Mouse (Mus musculus) spleen, adult 2 months (tissue): ENCODE results near the gene Zbtb18.

Experiments
- CTCF ChIP-seq: fragments of 200-500 bp; IDR thresholded peaks from 2 replicates; pipeline ENCODE4 v1.5.1; 2011; ENCODE audit warnings: mild to moderate bottlenecking, inconsistent platforms; ENCODE audit not compliant: insufficient read depth, insufficient read length, insufficient replicate concordance; ENCODE audit errors: extremely low read depth
- POLR2A ChIP-seq: fragments of 200-500 bp; IDR thresholded peaks from 2 replicates; pipeline ENCODE4 v1.6.1; 2011; ENCODE audit warnings: low read depth, low read length, inconsistent platforms

GRCm38 (mm10) chr1:177427862-177428261 lies 14.3 kb upstream of the Zbtb18 start:
- no peak for TF ChIP-seq CTCF
- TF ChIP-seq POLR2A, result no peak
